Mouse (Mus musculus) forebrain, postnatal 0 days (tissue): ENCODE results near the gene Impdh1. TPM values are rescaled to one million over a fixed set of nuclear protein-coding genes. Genes with fewer than 3 reads are reported as not detected.
"Not testable (repeated sequence)": the region's sequence is repeated elsewhere in the genome, so short reads cannot be mapped to it uniquely, and the experiment has no call there.

Experiments used
- ATAC-seq: fragments of 200-750 bp; cut with Nextera tagmentation; 2 replicates; pipeline ENCODE4 v1.8.0; 2017; ENCODE audit warnings: mild to moderate bottlenecking, moderate library complexity
- DNase-seq: peaks from one replicate; pipeline ENCODE4 v3.0.0-alpha.2; 2015
- H3K27ac ChIP-seq: fragments of 300-500 bp; sonication (generic); 2 replicates; pipeline ENCODE4 v1.5.1; 2014; ENCODE audit warnings: low read depth, mild to moderate bottlenecking, antibody characterized with exemption, low read length, moderate library complexity, mixed read lengths
- H3K27me3 ChIP-seq: fragments of 300-500 bp; sonication (generic); 2 replicates; pipeline ENCODE4 v1.6.1; 2014; ENCODE audit warnings: mild to moderate bottlenecking, low read length, mixed read lengths; ENCODE audit not compliant: insufficient read depth
- H3K36me3 ChIP-seq: fragments of 300-500 bp; sonication (generic); 2 replicates; pipeline ENCODE4 v1.6.1; 2014; ENCODE audit warnings: mild to moderate bottlenecking, moderate library complexity; ENCODE audit not compliant: insufficient read depth
- H3K4me1 ChIP-seq: fragments of 300-500 bp; sonication (generic); 2 replicates; pipeline ENCODE4 v1.6.1; 2014; ENCODE audit warnings: antibody characterized with exemption; ENCODE audit not compliant: insufficient read depth
- H3K4me2 ChIP-seq: fragments of 300-500 bp; sonication (generic); 2 replicates; pipeline ENCODE4 v1.6.1; 2014; ENCODE audit warnings: low read depth, mild to moderate bottlenecking, moderate library complexity
- H3K4me3 ChIP-seq: fragments of 300-500 bp; sonication (generic); 2 replicates; pipeline ENCODE4 v1.5.1; 2014; ENCODE audit warnings: low read depth, low read length, mixed read lengths
- H3K9ac ChIP-seq: fragments of 300-500 bp; sonication (generic); 2 replicates; pipeline ENCODE4 v1.6.1; 2014; ENCODE audit warnings: mild to moderate bottlenecking
- H3K9me3 ChIP-seq: fragments of 300-500 bp; sonication (generic); 2 replicates; pipeline ENCODE4 v1.6.1; 2016; ENCODE audit warnings: low read length
- CTCF ChIP-seq: sonication (generic); IDR thresholded peaks from 2 replicates; pipeline ENCODE4 v1.5.1; 2016; ENCODE audit warnings: antibody characterized with exemption, control low read depth, low read depth
- WGBS: fragments of 180-500 bp; shearing (Covaris S2); extraction: QIAGEN DNeasy Blood & Tissue Kit; methylation state at CpG from one replicate; pipeline ENCODE4 v1.1.7; 2014; 5-methylcytosine and 5-hydroxymethylcytosine counted together
- polyA plus RNA-seq: library from polyadenylated mRNA; unstranded; fragments of >200 nt; fragmentation: Nextera tagmentation; extraction: Ambion mirVana; gene quantifications from 2 replicates; pipeline ENCODE4 v1.2.1, GENCODE M21; 2015
- total RNA-seq: library from RNA; depleted of rRNA; stranded (reverse); fragments of >200 nt; gene quantifications from 2 replicates; pipeline ENCODE4 v1.2.3, GENCODE M21; 2014

The Impdh1 gene
- total and polyA plus RNA-seq, 2 experiments from 2014 or later, result 27.2 to 65.9 TPM

DNA sequence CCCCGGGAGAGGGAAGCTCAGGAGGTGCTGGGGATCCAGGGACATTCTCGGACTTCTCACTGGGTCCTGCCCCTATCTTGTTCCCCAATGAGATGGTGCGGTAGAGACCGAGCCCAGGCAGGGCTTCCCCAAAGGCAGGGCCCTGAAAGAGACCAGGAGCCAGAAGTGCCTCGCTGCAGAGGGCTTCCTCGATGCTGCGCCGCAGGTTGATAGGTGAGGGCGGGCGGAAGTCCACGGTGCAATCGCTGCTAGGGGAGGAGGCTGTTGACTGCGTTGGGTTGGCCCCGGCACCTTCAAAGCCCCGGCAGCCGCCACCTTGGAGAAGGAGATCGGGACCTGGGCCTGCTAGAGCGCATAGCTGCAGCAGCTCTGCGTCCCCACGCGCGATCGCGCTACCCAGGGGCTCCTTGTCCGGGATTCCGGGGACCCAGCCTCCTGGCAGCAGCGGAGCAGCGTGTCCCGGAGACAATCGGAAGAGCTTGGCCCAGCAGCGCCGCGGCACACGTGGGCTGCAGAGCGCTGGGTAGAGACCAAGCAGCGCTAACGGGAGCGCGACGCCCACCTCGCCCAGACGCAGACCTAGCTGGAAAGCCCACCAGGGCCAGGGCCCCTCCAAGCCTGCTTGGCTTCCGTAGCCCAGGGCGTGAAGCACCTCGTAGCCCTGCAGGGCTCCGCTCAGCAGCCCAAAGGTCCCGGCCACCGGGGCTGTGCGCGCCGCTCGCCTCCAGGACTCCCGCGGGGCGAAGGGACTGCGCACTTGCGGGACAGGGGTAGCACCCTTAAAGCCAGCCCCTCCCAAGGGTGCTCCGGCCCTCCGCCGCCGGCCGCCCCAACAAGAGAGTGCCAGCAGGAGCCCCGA is 45.9 kb downstream of the Impdh1 start:
- Histone ChIP-seq H3K4me2 (peak overlapping the region; percentile 99), H3K9me3 (no peaks in the 10 kb centered on the region), H3K4me1 (no peaks in the 10 kb centered on the region), H3K36me3 (peaks cover 1% of the 10 kb centered on the region; the same call in 1 of the 2 replicates), H3K9ac (peak overlapping the region; percentile 66), H3K27me3 (peaks cover 20% of the 10 kb centered on the region; the same call in 1 of the 2 replicates), H3K27ac (0 out of 2 replicates have a peak overlapping the region, but pooled peaks have one; percentile 15), H3K4me3 (peak overlapping the region; percentile 47)
- WGBS, result 4% methylated on average over 63 of the region's 63 CpGs
- no peak for TF ChIP-seq CTCF
- ATAC-seq, result peak; percentile 58
- DNase-seq, result peak; percentile 64

DNA sequence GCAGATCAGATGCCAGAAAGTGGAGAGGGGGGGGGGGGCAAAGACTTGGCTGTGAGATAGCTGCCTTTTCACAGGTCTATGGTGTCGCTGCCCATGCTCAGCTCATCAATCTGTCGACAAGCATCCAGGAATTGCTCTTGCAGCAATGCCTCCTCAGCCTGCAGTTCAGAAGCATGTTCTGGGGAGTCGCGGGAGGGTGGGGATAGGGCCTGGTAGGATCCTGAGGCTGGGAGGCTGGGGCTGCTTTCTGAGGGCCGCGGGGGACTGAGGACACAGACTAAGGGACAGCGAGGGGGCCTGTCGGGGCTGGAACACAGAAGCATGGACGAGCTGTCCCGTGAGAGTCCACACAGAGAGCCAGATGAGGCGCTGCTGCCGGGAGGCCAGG is 46.5 kb downstream of the Impdh1 start:
- H3K4me3 ChIP-seq, result peak overlapping the region; percentile 47; the same call in 1 of the 2 replicates
- ATAC-seq (no peak), DNase-seq (no peak)
- no peak overlapping the region for H3K27ac ChIP-seq
- H3K4me1 ChIP-seq, result no peaks in the 10 kb centered on the region
- H3K9ac ChIP-seq, result no peak overlapping the region
- no peaks in the 10 kb centered on the region; the same call in 1 of the 2 replicates for H3K36me3 ChIP-seq
- no peaks in the 10 kb centered on the region for H3K9me3 ChIP-seq
- peak overlapping the region; percentile 99 for H3K4me2 ChIP-seq
- no peak for TF ChIP-seq CTCF
- 10% methylated on average over 12 of the region's 12 CpGs for whole genome bisulfite sequencing
- H3K27me3 ChIP-seq, result peaks cover 20% of the 10 kb centered on the region; the same call in 1 of the 2 replicates

DNA sequence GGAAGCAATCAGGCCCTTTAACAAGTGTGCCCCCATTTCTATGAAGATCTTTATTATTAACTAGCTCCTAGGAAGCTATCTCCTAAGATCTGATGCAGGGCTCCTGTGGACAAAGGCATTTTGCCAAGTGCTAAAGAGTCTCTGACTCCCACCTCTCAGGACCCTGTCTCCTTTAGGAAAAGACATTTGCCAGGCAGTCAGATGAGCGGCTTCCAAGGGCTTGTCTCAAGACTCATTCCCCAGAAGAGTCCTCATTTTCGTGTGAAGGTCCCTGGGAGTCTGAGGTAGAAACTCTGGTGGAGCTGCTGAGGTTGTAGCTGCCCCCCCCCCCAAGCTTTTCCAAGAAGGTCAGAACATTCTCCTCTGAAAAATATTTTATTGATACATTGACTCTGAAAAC is 47.3 kb downstream of the Impdh1 start:
- Histone ChIP-seq H3K4me2 (no peak overlapping the region), H3K4me3 (no peak overlapping the region), H3K36me3 (no peaks in the 10 kb centered on the region), H3K4me1 (peaks cover 2% of the 10 kb centered on the region; the same call in 1 of the 2 replicates), H3K9ac (no peak overlapping the region), H3K27me3 (peaks cover 20% of the 10 kb centered on the region; the same call in 1 of the 2 replicates), H3K9me3 (no peaks in the 10 kb centered on the region), H3K27ac (no peak overlapping the region)
- 63% methylated on average over 2 of the region's 2 CpGs for WGBS
- DNase-seq (no peak), ATAC-seq (no peak)
- TF ChIP-seq CTCF, result no peak

DNA sequence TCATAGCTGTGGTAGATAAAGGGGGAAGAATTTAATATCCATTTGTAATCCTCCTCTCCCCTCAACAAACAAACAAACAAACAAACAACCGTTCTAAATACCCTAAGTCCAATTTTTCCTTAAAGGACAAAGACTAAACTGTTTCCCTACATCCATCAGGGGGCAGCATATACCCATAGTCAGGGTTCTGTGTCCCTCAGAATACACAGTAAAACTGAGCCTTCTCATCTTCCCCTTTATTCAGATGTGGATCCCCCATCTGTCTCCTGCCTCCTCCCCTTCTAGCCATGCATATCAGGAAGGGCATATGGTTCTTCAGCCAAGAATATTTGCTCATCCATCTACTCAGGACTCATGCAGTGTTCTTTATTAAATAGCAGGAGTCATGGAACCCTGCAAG is 50.0 kb downstream of the Impdh1 start:
- 14% methylated on average over 1 of the region's 1 CpGs for WGBS
- no peaks in the 10 kb centered on the region for H3K9me3 ChIP-seq
- peak; percentile 86 for TF ChIP-seq CTCF
- no peak overlapping the region for H3K9ac ChIP-seq
- peaks cover 8% of the 10 kb centered on the region; the same call in 1 of the 2 replicates for H3K4me1 ChIP-seq
- H3K27me3 ChIP-seq, result peaks cover 20% of the 10 kb centered on the region; the same call in 1 of the 2 replicates
- no peaks in the 10 kb centered on the region for H3K36me3 ChIP-seq
- H3K4me2 ChIP-seq, result no peak overlapping the region
- H3K27ac ChIP-seq, result no peak overlapping the region
- H3K4me3 ChIP-seq, result no peak overlapping the region
- ATAC-seq (peak; percentile 57), DNase-seq (peak; percentile 86)

DNA sequence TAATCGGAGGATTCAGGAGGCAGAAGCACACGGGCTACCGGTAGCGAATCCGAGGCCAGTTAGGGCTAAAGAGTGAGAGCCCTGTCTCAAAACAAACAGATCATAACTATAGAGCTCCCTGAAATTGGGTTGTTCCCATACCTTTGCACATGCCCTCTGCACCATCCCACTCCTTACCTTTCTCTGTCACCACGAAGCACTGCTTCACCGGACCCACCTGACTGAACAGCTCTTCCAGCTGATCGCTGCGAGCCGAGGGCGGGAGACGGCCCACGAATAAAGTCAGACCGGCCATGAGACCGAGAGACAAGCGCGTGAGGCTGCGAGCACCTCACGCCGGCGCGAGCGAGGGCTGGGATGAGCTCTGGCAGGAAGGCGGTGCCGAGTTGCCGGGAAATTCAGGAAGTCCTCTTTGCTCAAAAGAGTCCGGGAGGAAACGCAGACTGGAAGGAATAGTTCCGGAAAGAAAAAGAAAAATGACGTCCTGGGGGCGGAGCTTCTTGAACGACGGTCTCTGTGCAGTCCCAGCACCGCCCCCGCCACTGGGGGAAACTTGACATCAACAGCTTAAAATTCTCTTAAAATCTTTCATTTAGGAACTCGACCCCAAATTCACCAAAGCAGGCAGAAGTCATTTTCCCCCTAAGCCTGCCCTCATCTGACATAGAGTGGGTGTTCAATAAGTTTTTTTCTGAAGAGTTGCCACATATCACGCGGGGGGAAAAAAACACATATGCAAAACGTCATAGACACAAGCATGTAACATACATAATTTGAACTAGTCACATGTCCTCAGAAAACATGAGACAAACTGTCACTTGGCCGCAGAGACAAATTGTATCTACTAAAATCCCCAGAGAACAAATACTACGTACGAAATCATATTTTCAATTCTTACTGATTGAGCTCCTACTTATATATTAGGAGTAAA is 51.6 kb downstream of the Impdh1 start, which contains the start of gene Rbm28:
Gene Rbm28 (minus strand): TSS at position 693 of the 931 bp plus-strand sequence.
- Histone ChIP-seq H3K9ac (peak within 1 kb of the TSS; percentile 54), H3K36me3 (peaks cover 4% of the 10 kb centered on the region; the same call in 1 of the 2 replicates), H3K27me3 (0 out of 2 replicates have a peak, but pooled peaks cover 12% of the 10 kb centered on the region), H3K4me1 (peaks cover 8% of the 10 kb centered on the region; the same call in 1 of the 2 replicates), H3K4me3 (peak within 1 kb of the TSS; percentile 62), H3K27ac (0 out of 2 replicates have a peak within 1 kb of the TSS, but pooled peaks have one; percentile 37), H3K4me2 (peak within 1 kb of the TSS; percentile 80), H3K9me3 (no peaks in the 10 kb centered on the region)
- WGBS, result 9% methylated on average over 42 of the region's 42 CpGs
- DNase-seq (peak; percentile 97), ATAC-seq (peak; percentile 88)
- TF ChIP-seq CTCF, result no peak

DNA sequence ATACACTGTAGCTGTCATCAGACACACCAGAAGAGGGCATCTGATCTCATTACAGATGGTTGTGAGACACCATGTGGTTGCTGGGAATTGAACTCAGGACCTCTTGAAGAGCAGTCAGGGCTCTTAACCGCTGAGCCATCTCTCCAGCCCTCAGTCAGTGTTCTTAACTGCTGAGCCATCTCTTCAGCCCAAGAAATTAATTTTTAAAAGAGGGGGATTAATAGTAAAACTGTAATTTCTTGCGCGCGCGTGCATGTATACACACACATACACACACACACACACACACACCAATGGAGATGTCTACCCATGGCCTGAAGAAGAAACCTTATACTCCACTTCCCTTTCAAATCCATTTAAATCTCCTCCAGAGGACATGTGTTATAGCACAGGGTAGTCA is 54.9 kb downstream of the Impdh1 start:
- ATAC-seq, H3K9ac ChIP-seq, H3K4me1 ChIP-seq, H3K9me3 ChIP-seq, H3K4me3 ChIP-seq, H3K4me2 ChIP-seq, DNase-seq, H3K27me3 ChIP-seq, H3K27ac ChIP-seq: not testable (repeated sequence)
- over 99% methylated on average over 5 of the region's 5 CpGs for WGBS
- H3K36me3 ChIP-seq, result peaks cover 36% of the 10 kb centered on the region
